Comparison of ENCODE assay signal across 17 mouse cellular contexts in genomic region chr12:80662322-80662721, GRCm38 (mm10). TPM values are rescaled to one million over a fixed set of nuclear protein-coding genes. Genes with fewer than 3 reads are reported as not detected.
"Had no signal": no experiment of that assay in that cellular context is flagged by ENCODE, and none has a peak within 500 bp of the region (broad histone marks: within the 10 kb centered on the region; RNA-seq: fewer than 3 reads in every experiment).

No protein-coding gene starts in this region.

- H3K4me1 ChIP-seq: neural tube, embryonic 12.5 days; neural tube, embryonic 13.5 days; stomach, embryonic 15.5 days had no signal

- H3K27me3 ChIP-seq: neural tube, embryonic 12.5 days; neural tube, embryonic 13.5 days; neural tube, embryonic 15.5 days; stomach, embryonic 15.5 days had no signal

- H3K4me2 ChIP-seq: neural tube, embryonic 12.5 days; neural tube, embryonic 13.5 days; neural tube, embryonic 15.5 days; stomach, embryonic 15.5 days had no signal

- H3K4me3 ChIP-seq: neural tube, embryonic 12.5 days; neural tube, embryonic 13.5 days; neural tube, embryonic 15.5 days; stomach, embryonic 15.5 days had no signal

- H3K9ac ChIP-seq: neural tube, embryonic 12.5 days; neural tube, embryonic 13.5 days; neural tube, embryonic 15.5 days; stomach, embryonic 15.5 days had no signal

- H3K27ac ChIP-seq: neural tube, embryonic 12.5 days; neural tube, embryonic 13.5 days; neural tube, embryonic 15.5 days; stomach, embryonic 15.5 days had no signal

- DNase-seq: retina, postnatal 1 day; right cerebral cortex, adult 18-20 months; right cerebral cortex, postnatal 14 days; right cerebral cortex, postnatal 25 days; right cerebral cortex, postnatal 4 days; spleen, adult 18-20 months; thymus, adult 18-20 months; thymus, adult 2 months; thymus, postnatal 14 days; thymus, postnatal 25 days; thymus, postnatal 36 days; thymus, postnatal 4 days had no signal

- H3K9me3 ChIP-seq: neural tube, embryonic 12.5 days; neural tube, embryonic 13.5 days; neural tube, embryonic 15.5 days; stomach, embryonic 15.5 days had no signal

RNA-seq across cellular contexts. Expression of gene Plekhd1, which starts 30.1 kb away (rescaled TPM):
- total RNA-seq: neutrophil, adult 5-6 weeks had no signal
